Mouse (Mus musculus) liver, postnatal 0 days (tissue): Measurements from ENCODE around the gene Gcn1l1. TPM values are rescaled to one million over a fixed set of nuclear protein-coding genes. Genes with fewer than 3 reads are reported as not detected.

Experiments used
- ATAC-seq: fragments of 200-750 bp; cut with Nextera tagmentation; 2 replicates; pipeline ENCODE4 v1.8.0; 2017; ENCODE audit warnings: mild to moderate bottlenecking, moderate library complexity
- DNase-seq: peaks from one replicate; pipeline ENCODE4 v3.0.0-alpha.2; 2016
- H3K27ac ChIP-seq: fragments of 300-500 bp; sonication (generic); 2 replicates; pipeline ENCODE4 v1.5.1; 2014; ENCODE audit warnings: antibody characterized with exemption, moderate library complexity, mild to moderate bottlenecking, low read depth
- H3K27me3 ChIP-seq: fragments of 300-500 bp; sonication (generic); 2 replicates; pipeline ENCODE4 v1.6.1; 2014; ENCODE audit warnings: low read length, control low read depth, mixed read lengths; ENCODE audit not compliant: insufficient read depth
- H3K36me3 ChIP-seq: fragments of 300-500 bp; sonication (generic); replicated peaks from 2 replicates; pipeline ENCODE4 v1.6.1; 2014; ENCODE audit warnings: mild to moderate bottlenecking, control low read depth, low read length, moderate library complexity, mixed read lengths; ENCODE audit not compliant: insufficient read depth
- H3K4me1 ChIP-seq: fragments of 300-500 bp; sonication (generic); 2 replicates; pipeline ENCODE4 v1.6.1; 2014; ENCODE audit warnings: antibody characterized with exemption, mild to moderate bottlenecking, control low read depth; ENCODE audit not compliant: insufficient read depth
- H3K4me2 ChIP-seq: fragments of 300-500 bp; sonication (generic); 2 replicates; pipeline ENCODE4 v1.6.1; 2014; ENCODE audit warnings: low read depth, mild to moderate bottlenecking, low read length, moderate library complexity, mixed read lengths
- H3K4me3 ChIP-seq: fragments of 300-500 bp; sonication (generic); 2 replicates; pipeline ENCODE4 v1.5.1; 2014; ENCODE audit warnings: low read depth, low read length
- H3K9ac ChIP-seq: fragments of 300-500 bp; sonication (generic); replicated peaks from 2 replicates; pipeline ENCODE4 v1.6.1; 2014; ENCODE audit warnings: mild to moderate bottlenecking, moderate library complexity
- H3K9me3 ChIP-seq: fragments of 300-500 bp; sonication (generic); 2 replicates; pipeline ENCODE4 v1.6.1; 2016; ENCODE audit warnings: mild to moderate bottlenecking, control low read depth, low read length, mixed read lengths
- CTCF ChIP-seq: sonication (generic); IDR thresholded peaks from 2 replicates; pipeline ENCODE4 v1.5.1; 2016; ENCODE audit warnings: antibody characterized with exemption, low read depth
- EP300 ChIP-seq: IDR thresholded peaks from 2 replicates; pipeline ENCODE4 v1.6.1; 2016; ENCODE audit warnings: antibody characterized with exemption, low read depth, mild to moderate bottlenecking
- WGBS: fragments of 180-500 bp; shearing (Covaris S2); extraction: QIAGEN DNeasy Blood & Tissue Kit; methylation state at CpG from one replicate; pipeline ENCODE4 v1.1.7; 2014; ENCODE audit not compliant: insufficient replicate concordance; 5-methylcytosine and 5-hydroxymethylcytosine counted together
- polyA plus RNA-seq: library from polyadenylated mRNA; unstranded; fragments of >200 nt; fragmentation: Nextera tagmentation; extraction: Ambion mirVana; gene quantifications from 2 replicates; pipeline ENCODE4 v1.2.1, GENCODE M21; 2015

Gcn1l1 gene
- polyA plus RNA-seq, 1 experiment from 2014 or later = 10.3 TPM

DNA sequence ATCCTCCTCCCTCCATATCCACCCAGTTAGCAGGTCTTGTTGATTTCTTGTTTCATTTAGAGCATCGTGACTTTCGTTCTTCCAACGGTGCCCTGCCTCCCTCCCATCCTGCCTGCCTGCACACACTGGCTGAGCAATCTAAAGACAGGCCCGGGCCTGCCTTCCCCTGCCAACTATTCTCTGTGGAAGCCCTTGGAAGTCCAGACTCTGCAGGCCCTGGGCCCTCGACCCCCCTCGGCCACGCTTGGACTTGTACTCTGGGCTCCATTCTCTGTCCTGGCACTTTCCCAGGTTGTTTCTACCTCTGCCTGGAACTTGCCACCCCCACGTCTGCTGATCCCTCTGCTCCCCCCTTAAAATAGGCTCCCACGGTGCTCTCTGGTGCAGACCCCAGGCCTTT is 39.1 kb upstream of the Gcn1l1 start:
- Histone ChIP-seq H3K27me3 (no peaks in the 10 kb centered on the region), H3K9me3 (no peaks in the 10 kb centered on the region), H3K4me1 (peaks cover 71% of the 10 kb centered on the region), H3K4me3 (no peak overlapping the region), H3K4me2 (no peak overlapping the region), H3K9ac (peak overlapping the region; percentile 30; the same call in 1 of the 2 replicates), H3K36me3 (peaks cover 13% of the 10 kb centered on the region; the same call in 1 of the 2 replicates), H3K27ac (0 out of 2 replicates have a peak overlapping the region, but pooled peaks have one; percentile 34)
- TF ChIP-seq CTCF (no peak), EP300 (no peak)
- ATAC-seq (no peak), DNase-seq (no peak)
- WGBS = 78% methylated on average over 9 of the region's 9 CpGs

DNA sequence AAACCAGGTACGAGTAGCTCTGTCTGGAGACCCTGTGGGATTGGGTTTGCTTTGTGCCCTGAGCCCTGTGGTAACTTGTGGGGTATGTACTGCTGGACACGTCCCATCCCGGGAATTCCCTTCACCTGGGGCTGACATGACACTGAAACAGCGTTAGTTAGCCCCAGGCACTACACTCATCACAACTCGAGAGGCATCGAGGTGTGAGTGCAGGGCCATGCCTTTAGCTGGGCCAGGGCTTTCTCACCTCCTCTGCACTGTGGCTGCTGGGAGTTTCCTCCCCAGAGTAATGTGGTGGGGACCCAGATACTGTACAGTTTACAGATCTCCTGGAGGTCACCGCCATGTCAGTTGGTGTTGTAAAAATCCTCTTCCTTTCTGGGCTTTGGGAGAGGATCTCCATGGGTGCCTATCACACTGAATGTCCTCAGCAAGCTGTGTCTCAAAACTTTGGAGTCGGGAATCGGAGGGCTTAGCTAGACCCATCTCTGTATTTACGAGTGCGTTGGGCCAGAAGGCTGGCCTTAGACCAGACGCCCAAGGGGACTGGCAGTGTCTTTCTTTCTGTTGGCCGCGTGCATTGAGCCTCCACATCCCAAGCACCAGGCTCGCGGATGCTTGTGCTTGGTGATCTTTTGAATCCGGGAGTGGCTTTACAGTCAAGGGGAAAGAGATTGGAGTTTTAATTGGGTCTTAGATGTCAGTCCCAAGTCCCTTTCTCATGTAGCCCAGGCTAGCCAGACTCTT is 38.4 kb upstream of the Gcn1l1 start:
- H3K36me3 ChIP-seq = peaks cover 13% of the 10 kb centered on the region; the same call in 1 of the 2 replicates
- H3K9me3 ChIP-seq = no peaks in the 10 kb centered on the region
- 85% methylated on average over 17 of the region's 17 CpGs for WGBS
- peaks cover 72% of the 10 kb centered on the region for H3K4me1 ChIP-seq
- no peak overlapping the region for H3K4me3 ChIP-seq
- DNase-seq = no peak
- no peak for TF ChIP-seq EP300
- TF ChIP-seq CTCF = no peak
- ATAC-seq = no peak
- no peaks in the 10 kb centered on the region for H3K27me3 ChIP-seq
- no peak overlapping the region for H3K4me2 ChIP-seq
- no peak overlapping the region for H3K27ac ChIP-seq
- peak overlapping the region; percentile 30; the same call in 1 of the 2 replicates for H3K9ac ChIP-seq

DNA sequence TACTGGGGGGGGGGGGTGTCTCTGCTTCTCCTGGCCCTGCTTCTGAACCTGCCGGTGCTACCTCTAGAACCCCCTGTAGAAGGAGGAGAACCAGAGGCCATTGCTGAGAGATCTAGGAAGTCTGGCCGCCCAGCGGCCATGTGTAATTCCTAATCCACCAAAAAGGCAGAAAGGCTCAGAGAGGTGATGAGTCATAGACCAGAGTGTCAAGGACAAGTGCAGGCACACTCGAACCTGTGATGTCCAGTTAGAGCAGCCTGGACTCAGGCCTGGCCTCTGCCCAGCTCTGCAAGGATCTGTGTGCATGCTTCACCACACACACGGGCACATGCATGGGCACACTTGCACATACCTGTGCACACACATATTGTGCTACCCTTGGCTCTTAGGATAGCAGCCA is 36.9 kb upstream of the Gcn1l1 start:
- Histone ChIP-seq H3K4me2 (no peak overlapping the region), H3K27me3 (no peaks in the 10 kb centered on the region), H3K27ac (no peak overlapping the region), H3K4me1 (peaks cover 73% of the 10 kb centered on the region), H3K9ac (no peak overlapping the region), H3K4me3 (no peak overlapping the region), H3K36me3 (peaks cover 14% of the 10 kb centered on the region; the same call in 1 of the 2 replicates), H3K9me3 (no peaks in the 10 kb centered on the region)
- WGBS = 65% methylated on average over 5 of the region's 5 CpGs
- no peak for ATAC-seq
- DNase-seq = no peak
- no peak for TF ChIP-seq EP300
- TF ChIP-seq CTCF = no peak

DNA sequence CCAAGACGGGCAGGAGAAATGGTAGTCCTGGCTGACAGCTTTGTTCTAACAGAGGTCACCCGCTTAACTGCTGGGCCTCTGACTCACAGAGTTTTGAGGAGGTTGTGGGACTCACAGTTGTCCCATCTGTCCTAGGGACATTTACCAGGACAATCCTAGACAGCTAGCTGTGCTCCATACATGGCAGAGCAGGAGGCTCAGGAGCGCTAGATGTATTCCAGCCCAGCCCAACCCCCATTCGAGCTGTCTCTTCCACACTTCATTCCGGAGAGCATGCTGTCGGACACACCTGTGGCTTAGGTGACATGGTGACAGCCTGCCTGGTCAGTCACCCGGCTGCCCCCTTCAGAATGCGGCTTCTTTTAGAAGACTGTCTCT is 35.7 kb upstream of the Gcn1l1 start:
- Histone ChIP-seq H3K4me1 (peaks cover 73% of the 10 kb centered on the region), H3K27me3 (no peaks in the 10 kb centered on the region), H3K4me2 (peak overlapping the region; percentile 36), H3K27ac (peak overlapping the region; percentile 82), H3K9me3 (no peaks in the 10 kb centered on the region), H3K36me3 (peaks cover 16% of the 10 kb centered on the region; the same call in 1 of the 2 replicates), H3K4me3 (no peak overlapping the region), H3K9ac (0 out of 2 replicates have a peak overlapping the region, but pooled peaks have one; percentile 3)
- no peak for DNase-seq
- 36% methylated on average over 8 of the region's 8 CpGs for WGBS
- ATAC-seq = no peak
- TF ChIP-seq CTCF (no peak), EP300 (no peak)

DNA sequence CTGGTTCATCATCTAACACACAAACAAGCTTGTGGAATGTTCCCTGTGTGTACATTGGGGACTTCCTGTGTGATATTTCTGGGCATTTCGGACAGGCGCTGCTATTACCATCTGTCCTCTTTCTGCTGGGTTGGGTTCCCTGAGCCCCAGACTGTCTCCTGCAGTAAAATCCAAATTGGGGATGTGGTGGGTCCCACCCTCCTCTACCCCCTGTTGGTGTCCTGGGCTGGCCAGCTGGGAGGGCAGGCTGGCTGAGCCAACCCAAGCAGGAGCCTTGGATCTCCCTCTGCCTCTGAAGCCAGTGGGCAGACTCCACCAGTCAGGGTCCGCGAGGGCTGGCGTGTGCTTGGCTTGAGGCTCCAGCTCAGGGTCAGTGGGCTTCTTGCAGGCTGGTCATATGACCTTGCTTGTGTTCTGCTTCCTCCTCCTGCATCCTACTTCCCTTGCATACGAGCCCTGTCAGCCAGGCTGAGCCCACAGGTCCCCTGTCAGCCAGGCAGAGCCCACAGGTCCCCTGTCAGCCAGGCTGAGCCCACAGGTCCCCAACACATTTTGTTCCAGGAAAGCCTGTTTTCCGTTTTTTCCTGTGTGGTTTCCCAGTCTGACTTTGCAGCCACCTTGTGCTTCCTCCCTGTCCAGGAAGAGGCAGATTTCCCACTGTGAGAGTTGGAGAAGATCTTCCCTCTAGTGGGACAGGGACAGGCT is 35.2 kb upstream of the Gcn1l1 start:
- 34% methylated on average over 7 of the region's 7 CpGs for WGBS
- DNase-seq (peak; percentile 25), ATAC-seq (peak; percentile 14; the same call in 1 of the 2 replicates)
- Histone ChIP-seq H3K4me1 (peaks cover 75% of the 10 kb centered on the region), H3K27me3 (no peaks in the 10 kb centered on the region), H3K27ac (peak overlapping the region; percentile 82), H3K4me3 (no peak overlapping the region), H3K36me3 (peaks cover 16% of the 10 kb centered on the region; the same call in 1 of the 2 replicates), H3K9ac (0 out of 2 replicates have a peak overlapping the region, but pooled peaks have one; percentile 3), H3K9me3 (no peaks in the 10 kb centered on the region), H3K4me2 (peak overlapping the region; percentile 46)
- TF ChIP-seq EP300 (no peak), CTCF (no peak)

DNA sequence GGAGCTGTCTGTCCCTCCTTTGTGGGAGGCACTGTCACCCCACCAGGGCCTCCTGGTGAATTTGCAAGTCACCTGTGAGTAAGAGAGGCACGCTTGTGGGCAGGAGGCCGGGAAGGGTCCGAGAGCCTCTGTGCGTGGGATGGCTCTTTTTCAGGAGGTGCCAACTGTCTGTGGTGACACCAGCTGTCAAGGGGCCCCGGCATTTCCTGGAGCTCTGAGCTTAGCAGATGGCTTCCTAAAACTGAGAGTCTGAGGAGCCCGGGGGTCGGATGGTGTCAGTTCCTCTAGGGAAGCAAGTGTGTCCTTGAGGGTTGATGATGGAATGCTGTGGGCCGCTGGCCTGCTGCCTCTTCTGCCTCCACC is 34.6 kb upstream of the Gcn1l1 start:
- H3K36me3 ChIP-seq = peaks cover 11% of the 10 kb centered on the region; the same call in 1 of the 2 replicates
- peak; percentile 55 for DNase-seq
- peaks cover 75% of the 10 kb centered on the region for H3K4me1 ChIP-seq
- peak; percentile 5; the same call in 1 of the 2 replicates for ATAC-seq
- H3K4me2 ChIP-seq = peak overlapping the region; percentile 46
- no peaks in the 10 kb centered on the region for H3K9me3 ChIP-seq
- H3K9ac ChIP-seq = no peak overlapping the region
- WGBS = 25% methylated on average over 8 of the region's 8 CpGs
- H3K27me3 ChIP-seq = no peaks in the 10 kb centered on the region
- no peak overlapping the region for H3K4me3 ChIP-seq
- TF ChIP-seq EP300 = 0 out of 2 replicates have a peak, but pooled peaks have one; percentile 29
- TF ChIP-seq CTCF = no peak
- peak overlapping the region; percentile 82 for H3K27ac ChIP-seq
